Mouse (Mus musculus): ENCODE data around the gene Plet1. TPM values are rescaled to one million over a fixed set of nuclear protein-coding genes. Genes with fewer than 3 reads are reported as not detected.

Plet1 gene
- polyA plus RNA-seq, 1 experiment from 2014 or later, result 0.15 TPM

- peaks cover 3% of the 10 kb centered on the region; the same call in 1 of the 2 replicates for H3K27me3 ChIP-seq (replicated peaks)
- H3K4me1 ChIP-seq, result peaks cover 18% of the 10 kb centered on the region
- no peak for ATAC-seq
- no peak overlapping the region for H3K9ac ChIP-seq
- no peaks in the 10 kb centered on the region for H3K9me3 ChIP-seq (replicated peaks)
- no peak overlapping the region for H3K4me2 ChIP-seq
- H3K36me3 ChIP-seq, result no peaks in the 10 kb centered on the region
- no peak overlapping the region for H3K4me3 ChIP-seq
- no peak overlapping the region for H3K27ac ChIP-seq
- WGBS (ENCODE audit: insufficient replicate concordance), result 65% methylated on average over 8 of the region's 8 CpGs
These were observed 18.6 kb upstream of the Plet1 start for GRCm38 (mm10) chr9:50475745-50476144.

- no peak for ATAC-seq
- Histone ChIP-seq H3K36me3 (no peaks in the 10 kb centered on the region), H3K27ac (no peak overlapping the region), H3K27me3 (replicated peaks) (peaks cover 3% of the 10 kb centered on the region; the same call in 1 of the 2 replicates), H3K9ac (no peak overlapping the region), H3K9me3 (replicated peaks) (no peaks in the 10 kb centered on the region), H3K4me1 (peaks cover 9% of the 10 kb centered on the region), H3K4me3 (no peak overlapping the region), H3K4me2 (no peak overlapping the region)
- 43% methylated on average over 7 of the region's 7 CpGs for WGBS (ENCODE audit: insufficient replicate concordance)
These were observed 17.7 kb upstream of the Plet1 start for GRCm38 (mm10) chr9:50476651-50477050.

- H3K9me3 ChIP-seq (replicated peaks), result no peaks in the 10 kb centered on the region
- 75% methylated on average over 9 of the region's 9 CpGs for WGBS (ENCODE audit: insufficient replicate concordance)
These were observed 17.1 kb upstream of the Plet1 start for GRCm38 (mm10) chr9:50477270-50477669.

GRCm38 (mm10) chr9:50478826-50479225 is 15.5 kb upstream of the Plet1 start:
- Histone ChIP-seq H3K36me3 (no peaks in the 10 kb centered on the region), H3K4me1 (peaks cover 7% of the 10 kb centered on the region), H3K27me3 (replicated peaks) (no peaks in the 10 kb centered on the region; the same call in 1 of the 2 replicates), H3K27ac (no peak overlapping the region), H3K4me2 (peak overlapping the region; percentile 24; the same call in 1 of the 2 replicates), H3K9me3 (replicated peaks) (no peaks in the 10 kb centered on the region), H3K4me3 (no peak overlapping the region), H3K9ac (no peak overlapping the region)
- ATAC-seq, result no peak
- WGBS (ENCODE audit: insufficient replicate concordance), result 16% methylated on average over 5 of the region's 5 CpGs

More at GRCm38 (mm10) chr9:50477270-50477669, 17.1 kb upstream of the Plet1 start:
- no peak overlapping the region for H3K9ac ChIP-seq
- no peak for ATAC-seq
- no peaks in the 10 kb centered on the region for H3K36me3 ChIP-seq
- H3K4me3 ChIP-seq, result no peak overlapping the region
- peaks cover 7% of the 10 kb centered on the region for H3K4me1 ChIP-seq
- H3K4me2 ChIP-seq, result no peak overlapping the region
- no peak overlapping the region for H3K27ac ChIP-seq
- peaks cover 3% of the 10 kb centered on the region; the same call in 1 of the 2 replicates for H3K27me3 ChIP-seq (replicated peaks)

- Histone ChIP-seq H3K27ac (no peak overlapping the region), H3K9me3 (replicated peaks) (no peaks in the 10 kb centered on the region), H3K4me2 (peak overlapping the region; percentile 24; the same call in 1 of the 2 replicates), H3K27me3 (replicated peaks) (no peaks in the 10 kb centered on the region; the same call in 1 of the 2 replicates), H3K4me3 (no peak overlapping the region), H3K9ac (no peak overlapping the region), H3K4me1 (peaks cover 7% of the 10 kb centered on the region), H3K36me3 (no peaks in the 10 kb centered on the region)
- no peak for ATAC-seq
- 36% methylated on average over 8 of the region's 8 CpGs for WGBS (ENCODE audit: insufficient replicate concordance)
These were observed 14.8 kb upstream of the Plet1 start for GRCm38 (mm10) chr9:50479476-50479875.

DNA sequence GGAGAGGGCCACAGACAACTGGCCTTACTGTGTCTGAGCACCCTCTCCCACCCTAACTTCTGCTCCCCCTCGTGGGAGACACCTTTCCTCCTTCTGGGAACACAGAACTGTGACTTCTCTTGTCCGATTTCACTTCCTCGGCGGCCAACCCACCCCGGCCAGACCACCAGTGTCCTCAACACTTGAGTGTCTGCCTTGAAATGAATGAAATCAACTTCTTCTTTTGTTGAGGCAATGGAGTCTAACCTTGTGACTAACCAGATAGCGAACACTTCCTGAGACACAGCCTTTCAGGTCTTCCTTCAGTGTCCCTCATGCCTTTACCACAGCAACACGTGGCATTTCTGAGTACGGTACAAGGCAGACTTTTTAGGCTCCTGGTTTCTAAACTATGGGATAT is 11.6 kb upstream of the Plet1 start:
- no peak for ATAC-seq
- H3K9me3 ChIP-seq (replicated peaks), result no peaks in the 10 kb centered on the region
- no peak overlapping the region for H3K27ac ChIP-seq
- WGBS (ENCODE audit: insufficient replicate concordance), result 43% methylated on average over 8 of the region's 8 CpGs
- H3K27me3 ChIP-seq (replicated peaks), result no peaks in the 10 kb centered on the region; the same call in 1 of the 2 replicates
- no peak overlapping the region for H3K4me3 ChIP-seq
- no peak overlapping the region for H3K9ac ChIP-seq
- H3K36me3 ChIP-seq, result no peaks in the 10 kb centered on the region
- H3K4me2 ChIP-seq, result no peak overlapping the region
- peaks cover 12% of the 10 kb centered on the region for H3K4me1 ChIP-seq

DNA sequence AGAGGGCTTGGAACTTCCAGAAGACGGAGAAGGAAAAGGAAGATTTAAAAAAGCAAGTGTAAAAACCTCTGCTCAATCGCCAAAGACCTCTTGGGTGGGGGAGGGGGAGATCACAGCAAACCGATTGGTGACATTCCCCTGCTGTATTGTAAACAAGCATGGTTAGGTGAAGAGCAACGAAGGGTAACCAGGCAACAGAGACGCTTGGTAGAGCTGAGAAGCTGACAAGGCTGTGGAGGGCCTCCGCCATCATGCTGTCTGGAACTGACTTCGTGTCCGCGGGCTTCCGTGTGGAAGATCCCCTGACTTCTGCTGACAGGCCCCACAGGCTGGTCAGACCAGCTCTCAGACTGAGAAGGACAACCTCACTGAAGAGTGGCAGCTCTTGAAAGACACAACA is 8.8 kb upstream of the Plet1 start:
- Histone ChIP-seq H3K27ac (no peak overlapping the region), H3K4me1 (peaks cover 4% of the 10 kb centered on the region), H3K4me3 (no peak overlapping the region), H3K9ac (no peak overlapping the region; the same call in 1 of the 2 replicates), H3K9me3 (replicated peaks) (no peaks in the 10 kb centered on the region), H3K4me2 (peak overlapping the region; percentile 46), H3K27me3 (replicated peaks) (no peaks in the 10 kb centered on the region), H3K36me3 (no peaks in the 10 kb centered on the region)
- ATAC-seq, result no peak
- WGBS (ENCODE audit: insufficient replicate concordance), result 14% methylated on average over 10 of the region's 10 CpGs

GRCm38 (mm10) chr9:50490836-50491235 is 3.5 kb upstream of the Plet1 start:
- peak; percentile 76 for ATAC-seq

DNA sequence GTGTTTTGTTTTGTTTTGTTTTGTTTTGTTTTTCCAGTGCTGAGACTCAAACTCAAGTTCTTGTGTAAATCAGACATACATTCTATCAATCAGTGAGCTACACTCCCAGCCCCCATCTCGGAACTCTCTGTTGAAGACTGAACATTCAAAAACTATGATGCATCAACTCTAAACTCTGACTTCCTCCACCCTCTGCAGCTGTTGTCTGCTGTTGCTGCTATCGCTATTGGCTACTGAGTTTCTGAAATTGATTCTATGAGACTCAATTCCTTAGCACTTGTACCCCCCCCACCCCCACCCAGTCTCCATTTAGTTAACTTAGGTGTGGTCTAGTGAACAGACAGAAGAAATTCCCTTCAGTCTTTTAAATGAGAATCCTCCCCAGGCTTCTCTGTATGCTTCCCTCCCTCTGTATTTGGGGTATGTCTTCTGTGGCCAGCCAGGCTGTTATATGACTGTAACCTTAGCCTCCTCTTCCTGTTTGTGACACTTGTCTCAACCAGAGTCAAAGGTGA is 2.7 kb upstream of the Plet1 start:
- Histone ChIP-seq H3K9ac (no peak overlapping the region), H3K4me3 (no peak overlapping the region), H3K4me1 (peaks cover 23% of the 10 kb centered on the region), H3K4me2 (no peak overlapping the region), H3K36me3 (no peaks in the 10 kb centered on the region), H3K27ac (no peak overlapping the region), H3K9me3 (replicated peaks) (no peaks in the 10 kb centered on the region), H3K27me3 (replicated peaks) (no peaks in the 10 kb centered on the region)
- ATAC-seq, result no peak
- WGBS (ENCODE audit: insufficient replicate concordance), result 57% methylated on average over 2 of the region's 2 CpGs

More at GRCm38 (mm10) chr9:50490836-50491235, 3.5 kb upstream of the Plet1 start:
- H3K27ac ChIP-seq, result no peak overlapping the region
- no peaks in the 10 kb centered on the region for H3K9me3 ChIP-seq (replicated peaks)
- H3K36me3 ChIP-seq, result no peaks in the 10 kb centered on the region
- no peaks in the 10 kb centered on the region for H3K27me3 ChIP-seq (replicated peaks)
- H3K4me2 ChIP-seq, result no peak overlapping the region
- no peak overlapping the region for H3K4me3 ChIP-seq
- H3K9ac ChIP-seq, result no peak overlapping the region
- H3K4me1 ChIP-seq, result peaks cover 16% of the 10 kb centered on the region

DNA sequence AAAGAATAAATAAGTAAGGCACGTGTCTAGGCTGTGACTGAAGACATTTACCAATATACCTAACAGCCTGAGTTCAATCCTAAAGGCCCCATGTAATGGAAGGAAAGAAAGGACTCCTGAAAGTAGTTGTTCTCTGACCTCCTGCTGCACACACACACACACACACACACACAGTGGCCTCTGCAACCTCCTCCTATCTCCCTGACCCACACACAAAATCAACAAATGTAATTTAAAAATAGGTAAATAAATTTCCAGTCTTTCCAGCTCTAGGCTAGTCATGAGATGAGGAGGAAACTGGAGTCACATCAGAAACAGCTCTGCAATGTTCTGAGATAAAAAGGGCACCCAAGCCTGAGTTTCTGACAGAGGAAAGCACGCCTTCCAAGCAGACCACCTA is 548 bp upstream of the Plet1 start:
- H3K4me3 ChIP-seq, result no peak overlapping the region
- no peaks in the 10 kb centered on the region for H3K27me3 ChIP-seq (replicated peaks)
- H3K4me1 ChIP-seq, result peaks cover 31% of the 10 kb centered on the region
- no peak overlapping the region for H3K9ac ChIP-seq
- no peaks in the 10 kb centered on the region for H3K36me3 ChIP-seq
- no peak overlapping the region for H3K4me2 ChIP-seq
- no peak overlapping the region for H3K27ac ChIP-seq
- no peak for ATAC-seq
- WGBS (ENCODE audit: insufficient replicate concordance), result 61% methylated on average over 2 of the region's 2 CpGs
- H3K9me3 ChIP-seq (replicated peaks), result no peaks in the 10 kb centered on the region

DNA sequence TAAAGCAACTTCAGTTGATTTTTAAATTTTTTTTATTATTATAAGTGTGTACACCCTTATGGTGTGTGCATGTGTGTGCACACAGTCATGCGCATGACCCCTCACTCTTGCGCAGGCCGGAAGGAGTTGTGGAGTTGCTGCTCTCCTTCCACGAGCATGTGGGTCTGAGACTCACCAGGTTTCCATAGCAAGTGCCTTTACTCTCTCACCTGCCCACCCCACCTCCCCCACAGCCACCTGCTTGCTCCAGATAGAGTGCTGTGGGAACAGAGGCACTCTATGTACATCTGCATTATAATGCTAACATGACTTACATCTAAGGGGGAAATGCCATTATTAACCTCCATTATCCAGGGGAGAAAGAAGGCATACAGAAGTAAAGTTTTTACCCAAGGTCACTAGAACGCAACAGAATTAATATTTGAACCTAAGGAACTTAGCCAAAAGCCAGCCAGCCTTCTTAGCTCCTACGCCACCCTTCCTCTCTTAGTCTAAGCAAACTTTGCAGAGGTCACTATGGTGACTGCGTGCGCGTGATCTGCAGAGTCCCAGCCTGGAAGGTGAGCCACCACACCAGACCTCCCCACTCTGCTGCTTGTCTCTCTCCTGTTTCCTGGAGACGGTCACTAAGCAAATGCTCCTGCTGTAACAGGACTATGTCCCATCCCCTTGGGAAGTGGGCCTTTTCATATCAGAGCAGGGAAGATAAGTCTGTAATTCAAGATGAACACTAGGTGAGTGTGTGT is 1.3 kb downstream of the Plet1 start:
- ATAC-seq, result peak; percentile 51; the same call in 1 of the 2 replicates
- no peaks in the 10 kb centered on the region for H3K9me3 ChIP-seq (replicated peaks)
- no peak overlapping the region for H3K4me3 ChIP-seq
- 39% methylated on average over 10 of the region's 10 CpGs for WGBS (ENCODE audit: insufficient replicate concordance)
- peak overlapping the region; percentile 36 for H3K4me2 ChIP-seq
- peak overlapping the region; percentile 53 for H3K27ac ChIP-seq
- no peaks in the 10 kb centered on the region for H3K36me3 ChIP-seq
- H3K4me1 ChIP-seq, result peaks cover 37% of the 10 kb centered on the region
- no peak overlapping the region for H3K9ac ChIP-seq
- H3K27me3 ChIP-seq (replicated peaks), result no peaks in the 10 kb centered on the region

DNA sequence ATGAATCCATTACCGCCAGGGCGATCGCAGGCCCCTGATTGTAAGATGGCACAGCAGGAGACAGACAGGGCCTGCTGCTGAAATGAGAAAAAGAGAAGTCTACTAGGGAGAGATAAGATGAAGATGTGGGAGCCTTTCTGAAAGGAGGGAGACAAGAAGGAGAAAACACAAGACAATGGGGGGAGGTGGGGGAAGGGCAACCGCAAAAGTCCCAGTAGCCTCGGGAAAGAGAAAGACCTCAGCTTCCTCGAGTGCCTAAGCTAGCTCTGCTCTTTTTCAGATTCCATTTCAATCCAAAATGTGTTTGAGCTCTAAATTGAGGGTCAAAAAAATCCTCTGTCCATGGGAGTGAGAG is 1.8 kb downstream of the Plet1 start:
- Histone ChIP-seq H3K36me3 (no peaks in the 10 kb centered on the region), H3K27ac (peak overlapping the region; percentile 53), H3K27me3 (replicated peaks) (no peaks in the 10 kb centered on the region), H3K9me3 (replicated peaks) (no peaks in the 10 kb centered on the region), H3K4me2 (peak overlapping the region; percentile 36), H3K9ac (no peak overlapping the region), H3K4me1 (peaks cover 37% of the 10 kb centered on the region), H3K4me3 (no peak overlapping the region)
- 6% methylated on average over 6 of the region's 6 CpGs for WGBS (ENCODE audit: insufficient replicate concordance)
- ATAC-seq, result 0 out of 2 replicates have a peak, but pooled peaks have one; percentile 41
